Mouse (Mus musculus) heart, postnatal 0 days (tissue): ENCODE results near the gene Dcakd. TPM values are rescaled to one million over a fixed set of nuclear protein-coding genes. Genes with fewer than 3 reads are reported as not detected.

Experiments
- ATAC-seq: fragments of 200-750 bp; cut with Nextera tagmentation; 2 replicates; pipeline ENCODE4 v1.8.0; 2017; ENCODE audit warnings: low read depth, moderate number of reproducible peaks, moderate library complexity; ENCODE audit not compliant: insufficient read depth
- DNase-seq: peaks from one replicate; pipeline ENCODE4 v3.0.0-alpha.2; 2016; ENCODE audit warnings: low spot score
- H3K27ac ChIP-seq: fragments of 300-500 bp; sonication (generic); 2 replicates; pipeline ENCODE4 v1.5.1; 2014; ENCODE audit warnings: low read depth, mild to moderate bottlenecking
- H3K27me3 ChIP-seq: fragments of 300-500 bp; sonication (generic); 2 replicates; pipeline ENCODE4 v1.6.1; 2014; ENCODE audit warnings: low read length, mixed read lengths; ENCODE audit not compliant: control insufficient read depth, insufficient read depth
- H3K36me3 ChIP-seq: fragments of 300-500 bp; sonication (generic); replicated peaks from 2 replicates; pipeline ENCODE4 v1.6.1; 2014; ENCODE audit warnings: low read length, mixed read lengths; ENCODE audit not compliant: control insufficient read depth, insufficient read depth
- H3K4me1 ChIP-seq: fragments of 300-500 bp; sonication (generic); 2 replicates; pipeline ENCODE4 v1.6.1; 2014; ENCODE audit warnings: antibody characterized with exemption; ENCODE audit not compliant: control insufficient read depth, insufficient read depth
- H3K4me2 ChIP-seq: fragments of 300-500 bp; sonication (generic); 2 replicates; pipeline ENCODE4 v1.6.1; 2014; ENCODE audit warnings: low read depth, mild to moderate bottlenecking, low read length, moderate library complexity
- H3K4me3 ChIP-seq: fragments of 300-500 bp; sonication (generic); 2 replicates; pipeline ENCODE4 v1.5.1; 2014; ENCODE audit warnings: low read depth, low read length
- H3K9ac ChIP-seq: fragments of 300-500 bp; sonication (generic); replicated peaks from 2 replicates; pipeline ENCODE4 v1.6.1; 2014; ENCODE audit warnings: low read depth, low read length, mixed read lengths
- H3K9me3 ChIP-seq: fragments of 300-500 bp; sonication (generic); replicated peaks from 2 replicates; pipeline ENCODE4 v1.6.1; 2016; ENCODE audit warnings: low read length; ENCODE audit not compliant: control insufficient read depth
- CTCF ChIP-seq: IDR thresholded peaks from 2 replicates; pipeline ENCODE4 v1.5.1; 2016; ENCODE audit warnings: antibody characterized with exemption, control low read depth, low read depth
- EP300 ChIP-seq: IDR thresholded peaks from 2 replicates; pipeline ENCODE4 v1.6.1; 2016; ENCODE audit warnings: antibody characterized with exemption, low read depth
- WGBS: fragments of 180-500 bp; shearing (Covaris S2); extraction: QIAGEN DNeasy Blood & Tissue Kit; methylation state at CpG from one replicate; pipeline ENCODE4 v1.1.7; 2014; 5-methylcytosine and 5-hydroxymethylcytosine counted together
- polyA plus RNA-seq: library from polyadenylated mRNA; unstranded; fragments of >200 nt; fragmentation: Nextera tagmentation; extraction: Ambion mirVana; gene quantifications from 2 replicates; pipeline ENCODE4 v1.2.1, GENCODE M21; 2015
- total RNA-seq: library from RNA; depleted of rRNA; stranded (reverse); fragments of >200 nt; gene quantifications from 2 replicates; pipeline ENCODE4 v1.2.3, GENCODE M21; 2014; ENCODE audit warnings: low replicate concordance

Gene Dcakd
- total and polyA plus RNA-seq, 2 experiments from 2014 or later = 45.2 to 64.0 TPM

DNA sequence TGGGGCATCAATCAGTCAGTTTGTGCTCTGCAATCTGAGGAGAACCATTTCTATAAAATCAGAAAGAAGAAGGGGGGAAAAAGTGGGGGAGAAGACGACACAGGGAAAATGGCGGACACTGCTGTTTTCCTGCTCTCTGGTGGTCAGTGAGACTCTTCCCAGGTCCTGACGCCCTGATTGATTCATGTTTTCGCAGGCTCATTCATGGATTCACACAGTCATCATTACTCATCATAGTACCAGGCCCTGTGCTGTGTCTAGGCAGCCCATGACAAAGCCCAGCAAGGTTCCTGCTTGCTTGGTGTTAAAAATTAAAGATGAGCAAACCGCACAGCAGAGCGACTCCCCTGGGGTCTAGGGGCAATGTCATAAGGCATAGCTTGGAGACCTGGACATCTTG lies 69.7 kb downstream of the Dcakd start:
- H3K9ac ChIP-seq = no peak overlapping the region
- H3K4me3 ChIP-seq = no peak overlapping the region
- H3K36me3 ChIP-seq = no peaks in the 10 kb centered on the region
- H3K27ac ChIP-seq = no peak overlapping the region
- H3K4me1 ChIP-seq = peaks cover 6% of the 10 kb centered on the region; the same call in 1 of the 2 replicates
- ATAC-seq = no peak
- no peak for DNase-seq
- H3K4me2 ChIP-seq = no peak overlapping the region
- peaks cover 7% of the 10 kb centered on the region for H3K27me3 ChIP-seq
- WGBS = 88% methylated on average over 6 of the region's 6 CpGs
- TF ChIP-seq CTCF = no peak
- TF ChIP-seq EP300 = no peak
- no peaks in the 10 kb centered on the region for H3K9me3 ChIP-seq

DNA sequence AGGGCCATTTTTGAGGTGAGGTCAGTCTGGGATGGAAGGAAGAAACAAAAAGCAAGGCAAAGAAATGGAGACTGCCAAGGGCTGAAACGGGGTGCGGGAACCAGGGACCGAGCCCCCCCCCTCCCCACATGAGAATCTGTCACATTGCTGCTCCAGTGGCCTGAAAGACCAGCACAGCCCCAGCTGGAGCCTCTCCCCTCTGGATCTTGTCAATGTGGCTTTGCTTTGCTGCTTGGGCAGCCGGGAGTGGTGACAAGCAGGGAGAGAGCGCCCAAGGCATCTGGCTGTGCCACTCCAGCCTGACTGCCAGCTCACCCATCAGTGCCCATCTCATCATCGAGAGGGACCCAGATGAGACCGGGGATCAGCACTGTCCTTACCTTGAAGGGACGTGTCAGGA lies 70.4 kb downstream of the Dcakd start:
- H3K4me1 ChIP-seq = 0 out of 2 replicates have a peak, but pooled peaks cover 3% of the 10 kb centered on the region
- no peak overlapping the region for H3K27ac ChIP-seq
- H3K9ac ChIP-seq = no peak overlapping the region
- H3K4me3 ChIP-seq = no peak overlapping the region
- 67% methylated on average over 8 of the region's 8 CpGs for WGBS
- 0 out of 2 replicates have a peak, but pooled peaks cover 5% of the 10 kb centered on the region for H3K27me3 ChIP-seq
- DNase-seq (no peak), ATAC-seq (no peak)
- no peak overlapping the region for H3K4me2 ChIP-seq
- H3K9me3 ChIP-seq = no peaks in the 10 kb centered on the region
- no peaks in the 10 kb centered on the region for H3K36me3 ChIP-seq
- TF ChIP-seq CTCF (no peak), EP300 (no peak)

DNA sequence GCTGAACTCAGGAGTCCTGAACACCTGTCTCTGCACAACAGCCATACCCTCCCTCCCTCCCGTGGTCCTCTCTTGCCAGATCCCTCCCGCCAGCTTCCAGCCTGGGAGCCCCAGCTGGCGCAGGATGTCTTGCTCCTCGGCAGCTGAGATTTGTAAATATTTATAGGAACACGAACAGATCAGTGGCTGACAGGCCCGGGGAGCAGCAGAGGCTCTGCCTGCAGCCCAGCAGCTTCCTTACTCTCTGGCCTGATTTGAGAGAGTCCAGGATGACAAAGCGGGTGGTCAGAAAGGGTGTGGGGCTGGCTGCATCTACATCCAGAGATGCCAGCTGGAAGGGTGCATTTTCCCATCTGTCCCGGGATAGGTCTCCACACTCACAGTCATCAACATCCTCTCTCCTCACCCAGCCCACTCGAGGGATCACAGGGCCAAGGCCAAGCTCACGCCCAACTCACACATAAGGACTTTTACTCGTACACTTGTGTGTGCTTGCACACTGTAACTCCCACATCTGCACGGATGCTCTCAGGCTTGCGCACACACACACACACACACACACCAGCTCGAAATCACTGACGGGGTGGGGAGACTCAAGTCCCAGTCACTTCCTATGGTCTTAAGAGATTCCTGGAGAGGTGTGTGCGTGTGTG lies 71.0 kb downstream of the Dcakd start:
- Histone ChIP-seq H3K4me3 (no peak overlapping the region), H3K27ac (no peak overlapping the region), H3K9ac (no peak overlapping the region), H3K9me3 (no peaks in the 10 kb centered on the region), H3K4me2 (no peak overlapping the region), H3K36me3 (no peaks in the 10 kb centered on the region), H3K4me1 (0 out of 2 replicates have a peak, but pooled peaks cover 3% of the 10 kb centered on the region), H3K27me3 (0 out of 2 replicates have a peak, but pooled peaks cover 5% of the 10 kb centered on the region)
- ATAC-seq (no peak), DNase-seq (no peak)
- WGBS = 39% methylated on average over 16 of the region's 16 CpGs
- TF ChIP-seq CTCF = no peak
- no peak for TF ChIP-seq EP300

DNA sequence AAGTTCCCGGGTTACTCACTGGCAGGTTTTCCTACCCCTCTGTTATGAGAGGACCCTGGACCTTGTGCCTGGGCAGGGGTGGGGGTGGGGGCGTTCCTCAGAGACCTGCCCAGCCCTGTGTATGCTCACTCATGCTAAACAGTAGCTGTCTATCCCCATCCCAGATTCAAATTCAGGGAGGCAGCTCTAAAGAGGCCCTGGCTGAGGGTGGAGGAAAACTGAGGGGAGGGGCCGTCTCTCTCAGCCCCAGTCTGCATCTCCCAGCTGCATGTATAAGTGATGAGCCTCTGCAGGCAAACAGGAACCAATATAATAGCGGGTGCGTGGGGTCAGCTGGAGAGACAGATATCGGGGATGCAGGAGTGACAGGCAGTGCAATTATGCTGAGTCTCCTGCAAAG lies 75.2 kb downstream of the Dcakd start:
- H3K9me3 ChIP-seq = no peaks in the 10 kb centered on the region
- DNase-seq (no peak), ATAC-seq (no peak)
- no peak overlapping the region for H3K9ac ChIP-seq
- no peak for TF ChIP-seq CTCF
- no peak for TF ChIP-seq EP300
- peaks cover 37% of the 10 kb centered on the region for H3K27me3 ChIP-seq
- 0 out of 2 replicates have a peak, but pooled peaks cover 7% of the 10 kb centered on the region for H3K4me1 ChIP-seq
- no peak overlapping the region for H3K27ac ChIP-seq
- no peak overlapping the region for H3K4me3 ChIP-seq
- WGBS = 43% methylated on average over 6 of the region's 6 CpGs
- H3K4me2 ChIP-seq = no peak overlapping the region
- H3K36me3 ChIP-seq = no peaks in the 10 kb centered on the region

DNA sequence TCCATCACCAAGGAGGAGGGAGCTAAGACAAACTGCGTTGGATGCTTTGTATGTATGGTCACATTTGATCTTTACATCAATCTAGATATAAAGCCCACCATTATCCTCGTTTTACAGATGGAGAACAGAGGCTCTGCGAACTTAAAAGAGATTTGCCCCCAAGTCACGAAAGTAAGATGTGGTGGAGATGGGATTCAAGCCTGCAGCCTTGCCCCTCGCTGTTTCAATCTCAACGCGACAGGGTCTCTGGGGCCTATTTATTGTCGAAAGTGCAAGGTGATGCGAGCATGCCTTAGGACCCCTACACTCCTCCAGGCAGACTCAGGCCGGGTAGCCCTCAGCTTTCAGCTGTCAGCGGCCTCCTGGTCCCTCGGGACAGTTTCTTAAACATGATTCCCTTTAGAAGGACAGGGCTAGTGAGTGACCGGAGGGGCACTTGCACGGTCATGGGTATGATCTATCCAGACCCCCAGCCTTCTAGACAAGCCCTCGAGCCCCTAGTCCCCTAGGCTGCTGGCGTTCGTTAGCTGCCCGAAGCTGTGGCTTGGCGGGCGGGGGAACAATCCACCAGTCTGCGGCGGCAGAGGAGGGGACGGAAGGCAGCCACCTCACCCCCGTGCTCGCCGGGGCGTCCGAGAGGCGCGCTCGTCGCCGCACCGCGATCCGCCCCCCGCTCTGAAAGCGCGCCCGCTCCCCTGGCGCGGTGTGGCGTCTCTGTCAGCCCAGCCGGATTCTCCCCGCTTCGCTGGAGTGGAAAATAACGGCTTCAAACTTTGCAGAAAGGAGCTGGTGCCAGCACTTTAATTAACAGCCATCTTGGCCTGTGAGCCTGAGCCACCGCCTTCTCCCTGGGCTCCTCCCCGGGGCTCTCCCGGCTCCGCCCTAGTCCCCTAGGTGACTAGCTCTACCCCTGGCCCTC lies 79.8 kb downstream of the Dcakd start:
- peak overlapping the region; percentile 54 for H3K4me3 ChIP-seq
- peak overlapping the region; percentile 80 for H3K4me2 ChIP-seq
- H3K9me3 ChIP-seq = no peaks in the 10 kb centered on the region
- peaks cover 9% of the 10 kb centered on the region for H3K4me1 ChIP-seq
- ATAC-seq (0 out of 2 replicates have a peak, but pooled peaks have one; percentile 36), DNase-seq (no peak)
- no peak overlapping the region for H3K27ac ChIP-seq
- WGBS = 5% methylated on average over 46 of the region's 51 CpGs
- peak overlapping the region; percentile 50 for H3K9ac ChIP-seq
- TF ChIP-seq EP300 = no peak
- no peak for TF ChIP-seq CTCF
- no peaks in the 10 kb centered on the region for H3K36me3 ChIP-seq
- peaks cover 83% of the 10 kb centered on the region for H3K27me3 ChIP-seq
